Mouse (Mus musculus) megakaryocyte, embryonic 14.5 days (primary cell): ENCODE measurements around the gene Olfr904. TPM values are rescaled to one million over a fixed set of nuclear protein-coding genes. Genes with fewer than 3 reads are reported as not detected.
"Not testable (repeated sequence)": the region's sequence is repeated elsewhere in the genome, so short reads cannot be mapped to it uniquely, and the experiment has no call there.

ENCODE experiments used
- H3K27me3 ChIP-seq: replicated peaks from 2 replicates; pipeline ENCODE3; 2012; ENCODE audit warnings: inconsistent platforms
- H3K36me3 ChIP-seq: replicated peaks from 2 replicates; pipeline ENCODE3; 2012; ENCODE audit warnings: low read length, inconsistent platforms, mixed read lengths
- H3K4me1 ChIP-seq: 2 replicates; pipeline ENCODE4 v1.6.1; 2012; ENCODE audit warnings: inconsistent platforms
- H3K4me3 ChIP-seq: replicated peaks from 2 replicates; pipeline ENCODE3; 2012; ENCODE audit warnings: moderate library complexity, mild to moderate bottlenecking, inconsistent platforms
- H3K9me3 ChIP-seq: 2 replicates; pipeline ENCODE4 v1.6.1; 2012; ENCODE audit warnings: inconsistent platforms
- FLI1 ChIP-seq: IDR thresholded peaks from 2 replicates; pipeline ENCODE4 v1.6.1; 2012; ENCODE audit warnings: low read length, inconsistent platforms, mixed read lengths
- GATA1 ChIP-seq: IDR thresholded peaks from 3 replicates; pipeline ENCODE4 v1.6.1; 2012; ENCODE audit warnings: mixed read lengths, low read length, inconsistent platforms, borderline replicate concordance
- polyA plus RNA-seq: library from polyadenylated mRNA; stranded (reverse); fragments of >175 nt; gene quantifications from 2 replicates; pipeline ENCODE4 v1.2.3, GENCODE M21; 2012; ENCODE audit warnings: low replicate concordance; ENCODE audit not compliant: insufficient read depth

The Olfr904 gene
- polyA plus RNA-seq = not detected in 2 replicates

GRCm38 (mm10) chr9:38462844-38463243 is at the start of gene Olfr904:
Gene Olfr904 (plus strand): TSS chr9:38463144.
- TF ChIP-seq FLI1 (no peak), GATA1 (no peak)
- Histone ChIP-seq H3K27me3 (no peaks in the 10 kb centered on the region), H3K4me1 (no peaks in the 10 kb centered on the region), H3K36me3 (no peaks in the 10 kb centered on the region), H3K9me3 (peaks cover 3% of the 10 kb centered on the region; the same call in 1 of the 2 replicates), H3K4me3 (no peak within 1 kb of the TSS)

GRCm38 (mm10) chr9:38413502-38413901 is 49.4 kb upstream of the Olfr904 start:
- not testable (repeated sequence) for H3K4me1 ChIP-seq, H3K27me3 ChIP-seq, H3K36me3 ChIP-seq, H3K9me3 ChIP-seq, H3K4me3 ChIP-seq

GRCm38 (mm10) chr9:38423801-38424200 is 39.1 kb upstream of the Olfr904 start:
- H3K9me3 ChIP-seq = no peaks in the 10 kb centered on the region
- H3K36me3 ChIP-seq = no peaks in the 10 kb centered on the region
- H3K4me1 ChIP-seq = no peaks in the 10 kb centered on the region
- H3K27me3 ChIP-seq = no peaks in the 10 kb centered on the region
- no peak overlapping the region for H3K4me3 ChIP-seq
- no peak for TF ChIP-seq FLI1
- no peak for TF ChIP-seq GATA1

GRCm38 (mm10) chr9:38427026-38427425 is 35.9 kb upstream of the Olfr904 start:
- H3K4me3 ChIP-seq = no peak overlapping the region
- no peaks in the 10 kb centered on the region for H3K36me3 ChIP-seq
- TF ChIP-seq GATA1 (no peak), FLI1 (no peak)
- H3K9me3 ChIP-seq = no peaks in the 10 kb centered on the region
- no peaks in the 10 kb centered on the region for H3K4me1 ChIP-seq
- H3K27me3 ChIP-seq = no peaks in the 10 kb centered on the region

- Histone ChIP-seq H3K4me3 (no peak within 1 kb of the TSS), H3K4me1 (no peaks in the 10 kb centered on the region), H3K27me3 (no peaks in the 10 kb centered on the region), H3K36me3 (no peaks in the 10 kb centered on the region), H3K9me3 (0 out of 2 replicates have a peak, but pooled peaks cover 3% of the 10 kb centered on the region)
- TF ChIP-seq GATA1 (no peak), FLI1 (no peak)
Observed at GRCm38 (mm10) chr9:38429155-38429554, 33.8 kb upstream of the Olfr904 start, which contains the start of gene Olfr901. Gene Olfr901 (plus strand): TSS chr9:38429455.

GRCm38 (mm10) chr9:38447352-38447751 is 15.6 kb upstream of the Olfr904 start, which contains the start of gene Olfr902:
Gene Olfr902 (plus strand): TSS chr9:38447652.
- H3K4me1 ChIP-seq = no peaks in the 10 kb centered on the region
- TF ChIP-seq GATA1 = no peak
- TF ChIP-seq FLI1 = no peak
- no peaks in the 10 kb centered on the region for H3K27me3 ChIP-seq
- no peaks in the 10 kb centered on the region for H3K9me3 ChIP-seq
- no peaks in the 10 kb centered on the region for H3K36me3 ChIP-seq
- no peak within 1 kb of the TSS for H3K4me3 ChIP-seq

GRCm38 (mm10) chr9:38470807-38471206 is 7.9 kb downstream of the Olfr904 start, which contains the start of gene Olfr905:
Gene Olfr905 (plus strand): TSS chr9:38471107.
- TF ChIP-seq GATA1 = no peak
- TF ChIP-seq FLI1 = no peak

GRCm38 (mm10) chr9:38486785-38487184 is 23.8 kb downstream of the Olfr904 start, which contains the start of gene Olfr906:
Gene Olfr906 (plus strand): TSS chr9:38487085.
- Histone ChIP-seq H3K27me3 (no peaks in the 10 kb centered on the region), H3K36me3 (no peaks in the 10 kb centered on the region), H3K4me1 (no peaks in the 10 kb centered on the region), H3K4me3 (no peak within 1 kb of the TSS), H3K9me3 (0 out of 2 replicates have a peak, but pooled peaks cover 4% of the 10 kb centered on the region)
- TF ChIP-seq FLI1 = no peak
- TF ChIP-seq GATA1 = no peak

More at GRCm38 (mm10) chr9:38470807-38471206, 7.9 kb downstream of the Olfr904 start, which contains the start of gene Olfr905:
- Histone ChIP-seq H3K4me1 (no peaks in the 10 kb centered on the region), H3K4me3 (no peak within 1 kb of the TSS), H3K9me3 (no peaks in the 10 kb centered on the region), H3K27me3 (no peaks in the 10 kb centered on the region), H3K36me3 (no peaks in the 10 kb centered on the region)

- no peak within 1 kb of the TSS for H3K4me3 ChIP-seq
- H3K27me3 ChIP-seq = no peaks in the 10 kb centered on the region
- no peak for TF ChIP-seq FLI1
- no peak for TF ChIP-seq GATA1
- H3K9me3 ChIP-seq = no peaks in the 10 kb centered on the region
- no peaks in the 10 kb centered on the region for H3K4me1 ChIP-seq
- H3K36me3 ChIP-seq = no peaks in the 10 kb centered on the region
Observed at GRCm38 (mm10) chr9:38495501-38495900, 32.6 kb downstream of the Olfr904 start, which contains the start of gene Olfr907. Gene Olfr907 (plus strand): TSS chr9:38495801.

GRCm38 (mm10) chr9:38512353-38512752 is 49.4 kb downstream of the Olfr904 start:
- Histone ChIP-seq H3K36me3 (no peaks in the 10 kb centered on the region), H3K4me1 (no peaks in the 10 kb centered on the region), H3K27me3 (no peaks in the 10 kb centered on the region), H3K9me3 (peaks cover 15% of the 10 kb centered on the region), H3K4me3 (no peak overlapping the region)
- TF ChIP-seq FLI1 (no peak), GATA1 (no peak)

Other genes starting within 250 kb of the Olfr904 start
- not detected in 2 replicates for gene Olfr894, start 245.1 kb upstream of the Olfr904 start, polyA plus RNA-seq
- not detected in 2 replicates for gene Olfr143, start 210.4 kb upstream of the Olfr904 start, polyA plus RNA-seq
- not detected in 2 replicates for gene Olfr895, start 195.3 kb upstream of the Olfr904 start, polyA plus RNA-seq
- not detected in 2 replicates for gene Olfr896-ps1, start 172.0 kb upstream of the Olfr904 start, polyA plus RNA-seq
- not detected in 2 replicates for gene Olfr25, start 134.1 kb upstream of the Olfr904 start, polyA plus RNA-seq
- gene Olfr898, start 114.7 kb upstream of the Olfr904 start, polyA plus RNA-seq = not detected in 2 replicates
- gene Olfr250, start 96.2 kb upstream of the Olfr904 start, polyA plus RNA-seq = not detected in 2 replicates
- gene Olfr251, start 86.1 kb upstream of the Olfr904 start, polyA plus RNA-seq = not detected in 2 replicates
- not detected in 2 replicates for gene Olfr147, start 61.4 kb upstream of the Olfr904 start, polyA plus RNA-seq
- gene Olfr901, start 33.7 kb upstream of the Olfr904 start, polyA plus RNA-seq = not detected in 2 replicates
- gene Olfr902, start 15.5 kb upstream of the Olfr904 start, polyA plus RNA-seq = not detected in 2 replicates
- gene Olfr905, start 8.0 kb downstream of the Olfr904 start, polyA plus RNA-seq = not detected in 2 replicates
- gene Olfr906, start 23.9 kb downstream of the Olfr904 start, polyA plus RNA-seq = not detected in 2 replicates
- gene Olfr907, start 32.7 kb downstream of the Olfr904 start, polyA plus RNA-seq = not detected in 2 replicates
- not detected in 2 replicates for gene Olfr911-ps1, start 58.4 kb downstream of the Olfr904 start, polyA plus RNA-seq
- not detected in 2 replicates for gene Olfr910, start 74.7 kb downstream of the Olfr904 start, polyA plus RNA-seq
- not detected in 2 replicates for gene Olfr912, start 117.0 kb downstream of the Olfr904 start, polyA plus RNA-seq
- not detected in 2 replicates for gene Olfr913, start 129.6 kb downstream of the Olfr904 start, polyA plus RNA-seq
- not detected in 2 replicates for gene Olfr914, start 142.0 kb downstream of the Olfr904 start, polyA plus RNA-seq
- 0.02 TPM in 1 of 2 replicates, not detected in the other for gene Olfr916, start 196.7 kb downstream of the Olfr904 start, polyA plus RNA-seq
- gene Olfr917, start 202.7 kb downstream of the Olfr904 start, polyA plus RNA-seq = not detected in 2 replicates
- not detected in 2 replicates for gene Olfr918, start 211.5 kb downstream of the Olfr904 start, polyA plus RNA-seq
- not detected in 2 replicates for gene Olfr919, start 240.5 kb downstream of the Olfr904 start, polyA plus RNA-seq